Mouse (Mus musculus): ENCODE results near the gene AL732309.1. TPM values are rescaled to one million over a fixed set of nuclear protein-coding genes. Genes with fewer than 3 reads are reported as not detected.

AL732309.1 gene
- polyA plus RNA-seq, 1 experiment from 2014 or later = 4.0 TPM

Other genes starting within 250 kb of the AL732309.1 start
- gene Nsmf, start 192.5 kb downstream of the AL732309.1 start, polyA plus RNA-seq (2014; fragmentation: Nextera tagmentation; extraction: Ambion mirVana) = 41.7 and 42.0 TPM in 2 replicates
- not detected in 2 replicates for gene Entpd8, start 166.6 kb downstream of the AL732309.1 start, polyA plus RNA-seq (2014; fragmentation: Nextera tagmentation; extraction: Ambion mirVana)
- gene Noxa1, start 151.7 kb downstream of the AL732309.1 start, polyA plus RNA-seq (2014; fragmentation: Nextera tagmentation; extraction: Ambion mirVana) = 0.24 TPM in 1 of 2 replicates, not detected in the other
- 8.8 and 10.0 TPM in 2 replicates for gene Nrarp, start 66.1 kb downstream of the AL732309.1 start, polyA plus RNA-seq (2014; fragmentation: Nextera tagmentation; extraction: Ambion mirVana)
- 3.1 and 3.7 TPM in 2 replicates for gene Tor4a, start 50.0 kb downstream of the AL732309.1 start, polyA plus RNA-seq (2014; fragmentation: Nextera tagmentation; extraction: Ambion mirVana)
- 103 and 106 TPM in 2 replicates for gene Nelfb, start 35.4 kb downstream of the AL732309.1 start, polyA plus RNA-seq (2014; fragmentation: Nextera tagmentation; extraction: Ambion mirVana)
- 0.19 TPM in 1 of 2 replicates, not detected in the other for gene Stpg3, start 32.2 kb downstream of the AL732309.1 start, polyA plus RNA-seq (2014; fragmentation: Nextera tagmentation; extraction: Ambion mirVana)
- not detected in 2 replicates for gene Fam166a, start 28.1 kb downstream of the AL732309.1 start, polyA plus RNA-seq (2014; fragmentation: Nextera tagmentation; extraction: Ambion mirVana)
- gene Tubb4b, start 22.2 kb downstream of the AL732309.1 start, polyA plus RNA-seq (2014; fragmentation: Nextera tagmentation; extraction: Ambion mirVana) = 526 and 567 TPM in 2 replicates
- gene Slc34a3, start 12.5 kb downstream of the AL732309.1 start, polyA plus RNA-seq (2014; fragmentation: Nextera tagmentation; extraction: Ambion mirVana) = not detected in 2 replicates
- not detected in 2 replicates for gene Rnf224, start 10.1 kb downstream of the AL732309.1 start, polyA plus RNA-seq (2014; fragmentation: Nextera tagmentation; extraction: Ambion mirVana)
- 6.5 and 8.8 TPM in 2 replicates for gene Rnf208, start 4.6 kb downstream of the AL732309.1 start, polyA plus RNA-seq (2014; fragmentation: Nextera tagmentation; extraction: Ambion mirVana)
- not detected in 2 replicates for gene Cysrt1, start 4.4 kb downstream of the AL732309.1 start, polyA plus RNA-seq (2014; fragmentation: Nextera tagmentation; extraction: Ambion mirVana)
- 11.1 and 14.6 TPM in 2 replicates for gene Tmem203, start 8.6 kb upstream of the AL732309.1 start, polyA plus RNA-seq (2014; fragmentation: Nextera tagmentation; extraction: Ambion mirVana)
- 5.6 and 5.7 TPM in 2 replicates for gene Tprn, start 15.8 kb upstream of the AL732309.1 start, polyA plus RNA-seq (2014; fragmentation: Nextera tagmentation; extraction: Ambion mirVana)
- 237 and 242 TPM in 2 replicates for gene Ssna1, start 25.6 kb upstream of the AL732309.1 start, polyA plus RNA-seq (2014; fragmentation: Nextera tagmentation; extraction: Ambion mirVana)
- gene Anapc2, start 25.6 kb upstream of the AL732309.1 start, polyA plus RNA-seq (2014; fragmentation: Nextera tagmentation; extraction: Ambion mirVana) = 118 and 120 TPM in 2 replicates
- not detected in 2 replicates for gene Tmem210, start 41.3 kb upstream of the AL732309.1 start, polyA plus RNA-seq (2014; fragmentation: Nextera tagmentation; extraction: Ambion mirVana)
- not detected in 2 replicates for gene Lrrc26, start 43.1 kb upstream of the AL732309.1 start, polyA plus RNA-seq (2014; fragmentation: Nextera tagmentation; extraction: Ambion mirVana)
- 0.60 and 1.4 TPM in 2 replicates for gene Grin1, start 72.3 kb upstream of the AL732309.1 start, polyA plus RNA-seq (2014; fragmentation: Nextera tagmentation; extraction: Ambion mirVana)
- 81.9 and 97.6 TPM in 2 replicates for gene Man1b1, start 85.5 kb upstream of the AL732309.1 start, polyA plus RNA-seq (2014; fragmentation: Nextera tagmentation; extraction: Ambion mirVana)
- 16.6 and 18.8 TPM in 2 replicates for gene Dpp7, start 109.5 kb upstream of the AL732309.1 start, polyA plus RNA-seq (2014; fragmentation: Nextera tagmentation; extraction: Ambion mirVana)
- gene Uap1l1, start 118.8 kb upstream of the AL732309.1 start, polyA plus RNA-seq (2014; fragmentation: Nextera tagmentation; extraction: Ambion mirVana) = 8.9 and 9.1 TPM in 2 replicates
- gene Sapcd2, start 125.5 kb upstream of the AL732309.1 start, polyA plus RNA-seq (2014; fragmentation: Nextera tagmentation; extraction: Ambion mirVana) = 63.0 and 69.4 TPM in 2 replicates
- gene Entpd2, start 149.0 kb upstream of the AL732309.1 start, polyA plus RNA-seq (2014; fragmentation: Nextera tagmentation; extraction: Ambion mirVana) = not detected in 2 replicates
- gene Npdc1, start 152.5 kb upstream of the AL732309.1 start, polyA plus RNA-seq (2014; fragmentation: Nextera tagmentation; extraction: Ambion mirVana) = 6.1 and 6.8 TPM in 2 replicates
- not detected in 2 replicates for gene Fut7, start 176.4 kb upstream of the AL732309.1 start, polyA plus RNA-seq (2014; fragmentation: Nextera tagmentation; extraction: Ambion mirVana)
- gene Abca2, start 181.8 kb upstream of the AL732309.1 start, polyA plus RNA-seq (2014; fragmentation: Nextera tagmentation; extraction: Ambion mirVana) = 3.1 and 3.8 TPM in 2 replicates
- gene Clic3, start 210.0 kb upstream of the AL732309.1 start, polyA plus RNA-seq (2014; fragmentation: Nextera tagmentation; extraction: Ambion mirVana) = 0.81 TPM in 1 of 2 replicates, not detected in the other
- gene Paxx, start 214.2 kb upstream of the AL732309.1 start, polyA plus RNA-seq (2014; fragmentation: Nextera tagmentation; extraction: Ambion mirVana) = 15.0 and 18.1 TPM in 2 replicates
- not detected in 2 replicates for gene Ptgds, start 223.2 kb upstream of the AL732309.1 start, polyA plus RNA-seq (2014; fragmentation: Nextera tagmentation; extraction: Ambion mirVana)
- gene Lcn12, start 247.0 kb upstream of the AL732309.1 start, polyA plus RNA-seq (2014; fragmentation: Nextera tagmentation; extraction: Ambion mirVana) = not detected in 2 replicates

Measured in limb, embryonic 11.5 days (tissue).